Mouse (Mus musculus) CD8-positive naive resting alpha-beta T cell, adult 57 days (primary cell): ENCODE data around the gene Olfr530. TPM values are rescaled to one million over a fixed set of nuclear protein-coding genes. Genes with fewer than 3 reads are reported as not detected.

ENCODE experiments used
- total RNA-seq: library from RNA; stranded (reverse); gene quantifications from one replicate; pipeline ENCODE4 v1.2.4, GENCODE M21; 2023

The Olfr530 gene
- not detected for total RNA-seq

DNA sequence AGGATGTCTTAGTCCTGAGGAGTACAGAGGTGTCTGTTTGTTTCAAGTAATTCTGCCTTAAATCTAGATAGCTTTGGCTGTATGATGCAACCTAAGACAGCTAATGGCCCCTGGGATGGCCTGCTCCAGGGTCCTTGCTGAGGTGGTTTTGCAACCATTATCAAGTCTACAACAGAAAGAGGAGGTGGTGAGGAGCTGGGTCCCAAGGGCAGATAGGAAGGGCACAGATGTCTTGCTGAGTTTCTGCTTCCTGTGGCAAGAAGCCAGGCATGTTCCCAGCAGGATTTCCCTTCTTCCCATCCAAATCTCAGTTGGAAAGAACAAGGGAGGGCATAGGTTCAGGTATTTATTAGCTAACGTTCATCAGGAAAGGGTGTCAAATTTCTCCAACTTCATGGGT lies at the start of gene Olfr530:
Olfr530 (minus strand) TSS at position 101 of the 400 bp plus-strand sequence.

DNA sequence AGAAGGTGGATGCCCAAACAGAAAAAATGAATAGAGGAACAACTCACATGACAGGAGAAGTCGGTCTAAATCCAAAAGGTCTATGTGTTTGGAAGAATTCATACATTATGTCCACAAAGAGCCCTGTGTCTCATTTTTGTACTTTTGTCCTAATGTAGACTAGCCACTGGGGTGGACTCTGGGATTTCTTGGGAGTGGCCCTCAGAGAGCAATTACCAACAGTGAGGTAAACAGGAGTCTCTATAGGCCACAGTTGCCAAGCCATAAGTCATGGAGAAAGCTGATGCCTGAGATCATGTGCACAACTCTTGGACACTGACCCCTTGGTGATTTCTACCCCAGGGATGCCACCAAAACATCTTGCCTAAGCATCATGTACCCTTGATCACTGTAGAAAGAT lies 45.4 kb upstream of the Olfr530 start, which contains the start of gene Olfr532:
Olfr532 (minus strand) TSS at position 101 of the 400 bp plus-strand sequence.

GRCm38 (mm10) chr7:140402818-140403217 lies 26.7 kb upstream of the Olfr530 start, which contains the start of gene Olfr531:
Gene Olfr531 (minus strand): TSS chr7:140402918.

DNA sequence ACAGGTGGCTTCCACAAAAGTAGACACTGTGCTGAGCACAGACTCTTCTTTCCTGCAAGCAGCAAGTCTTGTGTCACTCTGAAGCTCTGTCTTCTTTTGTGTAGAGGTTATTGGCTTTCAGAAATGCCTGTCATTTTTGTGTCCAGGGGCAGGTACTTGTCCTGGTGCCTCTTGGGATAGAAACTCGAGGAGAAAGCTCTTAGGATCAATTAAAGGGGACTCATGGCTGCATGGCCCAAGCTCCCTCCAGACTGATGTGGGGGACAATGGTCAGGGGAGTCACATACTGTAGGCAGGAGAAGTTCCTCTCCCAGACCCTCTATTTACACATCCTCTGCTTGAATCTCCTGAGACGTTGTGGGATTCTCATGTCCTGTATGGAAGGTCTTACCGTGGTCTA lies 14.6 kb downstream of the Olfr530 start, which contains the start of gene Olfr60:
Olfr60 (minus strand) TSS at position 101 of the 400 bp plus-strand sequence.

DNA sequence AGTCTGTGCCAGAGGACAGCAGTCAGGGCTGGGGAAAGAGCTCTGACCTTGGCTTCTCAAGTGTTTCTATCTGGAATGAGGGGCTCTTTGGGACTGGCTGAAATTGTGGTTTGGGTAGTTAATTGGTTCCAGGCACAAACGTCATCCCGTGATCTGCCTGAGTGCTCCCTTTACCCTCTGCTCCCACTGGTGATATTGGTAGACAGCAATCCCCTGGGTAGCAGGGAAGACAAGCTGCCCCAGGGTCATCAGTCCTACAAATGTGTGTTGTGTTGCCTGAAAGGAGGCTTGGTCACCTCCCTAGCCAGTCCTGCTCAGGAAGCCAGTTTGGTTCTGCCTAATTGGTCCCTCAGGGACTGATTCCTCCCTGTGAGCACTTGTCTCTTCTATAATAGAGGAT lies 42.4 kb downstream of the Olfr530 start, which contains the start of gene Olfr527:
Olfr527 (plus strand) TSS at position 301 of the 400 bp plus-strand sequence.

Other genes starting within 250 kb of the Olfr530 start
- gene Mtg1, start 238.8 kb downstream of the Olfr530 start, total RNA-seq, result 21.7 TPM
- not detected for gene Sprn, start 221.5 kb downstream of the Olfr530 start, total RNA-seq
- not detected for gene Olfr522, start 211.6 kb downstream of the Olfr530 start, total RNA-seq
- gene Olfr523, start 203.1 kb downstream of the Olfr530 start, total RNA-seq, result not detected
- gene Olfr524, start 170.4 kb downstream of the Olfr530 start, total RNA-seq, result not detected
- gene Cd163l1, start 158.1 kb downstream of the Olfr530 start, total RNA-seq, result not detected
- gene 5830411N06Rik, start 129.0 kb downstream of the Olfr530 start, total RNA-seq, result 0.61 TPM
- gene Olfr525, start 55.5 kb downstream of the Olfr530 start, total RNA-seq, result not detected
- not detected for gene Olfr527, start 42.3 kb downstream of the Olfr530 start, total RNA-seq
- not detected for gene Olfr60, start 14.7 kb downstream of the Olfr530 start, total RNA-seq
- gene Olfr531, start 26.6 kb upstream of the Olfr530 start, total RNA-seq, result not detected
- gene Olfr532, start 45.3 kb upstream of the Olfr530 start, total RNA-seq, result not detected
- gene Olfr533, start 87.0 kb upstream of the Olfr530 start, total RNA-seq, result not detected
- gene Olfr535, start 107.9 kb upstream of the Olfr530 start, total RNA-seq, result not detected
- not detected for gene Olfr536, start 131.1 kb upstream of the Olfr530 start, total RNA-seq
- not detected for gene Olfr538, start 191.6 kb upstream of the Olfr530 start, total RNA-seq
- gene Olfr46, start 224.9 kb upstream of the Olfr530 start, total RNA-seq, result not detected